9 mouse cellular contexts compared by ENCODE assay signal in the genomic region with DNA sequence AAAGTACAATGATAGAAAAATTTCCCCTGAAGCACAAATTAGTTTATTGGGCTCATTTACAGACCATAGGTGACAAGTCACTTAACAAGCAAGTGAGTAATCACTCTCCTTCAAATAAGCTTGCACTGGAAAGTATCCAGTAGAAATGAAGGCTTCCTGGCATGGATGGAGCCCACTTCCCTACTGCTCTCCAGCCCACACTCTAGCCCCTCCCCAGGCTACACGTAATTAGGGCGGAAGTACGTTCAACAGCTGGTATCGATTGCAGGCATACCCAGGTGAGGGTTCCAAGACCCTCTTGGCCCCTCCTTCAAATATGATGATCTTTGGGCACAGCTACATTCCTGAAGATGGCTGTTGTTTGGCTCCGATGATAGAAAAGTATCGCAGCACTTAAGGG. TPM values are rescaled to one million over a fixed set of nuclear protein-coding genes. Genes with fewer than 3 reads are reported as not detected.
DNase-seq lines count a peak whose midpoint lies in the region; ATAC-seq and TF ChIP-seq lines count a peak whose summit lies in the region.
"Had no signal": no experiment of that assay in that cellular context is flagged by ENCODE, and none has a peak within 500 bp of the region (broad histone marks: within the 10 kb centered on the region; RNA-seq: fewer than 3 reads in every experiment).

No protein-coding gene starts in this region.

- peaks cover 9% of the 10 kb centered on the region for H3K27me3 ChIP-seq in forebrain, embryonic 10.5 days (ENCODE audit: poor library complexity, severe bottlenecking)
- H3K27me3 ChIP-seq in forebrain, embryonic 11.5 days (ENCODE audit: control insufficient read depth, insufficient read depth, low read length) = no peaks in the 10 kb centered on the region
- no peaks in the 10 kb centered on the region for H3K27me3 ChIP-seq in liver, embryonic 14.5 days (ENCODE audit: control insufficient read depth, insufficient read depth, low read length)

- H3K27ac ChIP-seq in forebrain, embryonic 10.5 days = no peak overlapping the region
- no peak overlapping the region for H3K27ac ChIP-seq in forebrain, embryonic 11.5 days (ENCODE audit: low read depth, low read length)
- H3K27ac ChIP-seq in liver, embryonic 14.5 days = no peak overlapping the region

- H3K9ac ChIP-seq in forebrain, embryonic 11.5 days (ENCODE audit: low read length) = no peak overlapping the region
- no peak overlapping the region; the same call in 1 of the 2 replicates for H3K9ac ChIP-seq in liver, embryonic 14.5 days (replicated peaks)

- TF ChIP-seq CTCF in liver, embryonic 14.5 days (IDR thresholded peaks at IDR 0.05; ENCODE audit: low read depth) = no peak

- no peaks in the 10 kb centered on the region for H3K9me3 ChIP-seq in forebrain, embryonic 10.5 days
- no peaks in the 10 kb centered on the region for H3K9me3 ChIP-seq in forebrain, embryonic 11.5 days (ENCODE audit: control insufficient read depth, low read length)
- no peaks in the 10 kb centered on the region for H3K9me3 ChIP-seq in liver, embryonic 14.5 days (ENCODE audit: control insufficient read depth, low read length)

- peak overlapping the region; percentile 99; the same call in 1 of the 2 replicates for H3K4me3 ChIP-seq in forebrain, embryonic 10.5 days
- no peak overlapping the region for H3K4me3 ChIP-seq in forebrain, embryonic 11.5 days (ENCODE audit: low read depth, low read length)
- H3K4me3 ChIP-seq in liver, embryonic 14.5 days (ENCODE audit: insufficient read depth in 1 of 2, low read depth in 2 of 2, low read length in 2 of 2) = peak overlapping the region in 1 of 2 experiments; percentile 69; a peak in 3 of 4 replicates

- H3K36me3 ChIP-seq in forebrain, embryonic 10.5 days (replicated peaks) = peaks cover 13% of the 10 kb centered on the region
- no peaks in the 10 kb centered on the region for H3K36me3 ChIP-seq in forebrain, embryonic 11.5 days (ENCODE audit: control insufficient read depth, insufficient read depth, low read length)
- H3K36me3 ChIP-seq in liver, embryonic 14.5 days (replicated peaks; ENCODE audit: control insufficient read depth, insufficient read depth, low read depth) = no peaks in the 10 kb centered on the region

- H3K4me1 ChIP-seq in forebrain, embryonic 10.5 days = peaks cover 30% of the 10 kb centered on the region
- peaks cover 4% of the 10 kb centered on the region; the same call in 1 of the 2 replicates for H3K4me1 ChIP-seq in forebrain, embryonic 11.5 days (replicated peaks; ENCODE audit: control insufficient read depth, insufficient read depth, low read length)
- peaks cover 14 to 18% of the 10 kb centered on the region in 2 experiments for H3K4me1 ChIP-seq in liver, embryonic 14.5 days (replicated peaks; ENCODE audit: control insufficient read depth in 2 of 2, insufficient read depth in 2 of 2, low read length in 1 of 2)

- ATAC-seq in forebrain, embryonic 11.5 days (replicated peaks; ENCODE audit: low FRiP score) = no peak
- ATAC-seq in liver, embryonic 14.5 days (ENCODE audit: insufficient read depth) = no peak

- WGBS in forebrain, embryonic 10.5 days = 60% methylated on average over 6 of the region's 6 CpGs
- 57% methylated on average over 6 of the region's 6 CpGs for WGBS in forebrain, embryonic 11.5 days
- 59% methylated on average over 6 of the region's 6 CpGs for WGBS in liver, embryonic 14.5 days (ENCODE audit: insufficient replicate concordance)

- TF ChIP-seq EP300 in liver, embryonic 14.5 days (IDR thresholded peaks at IDR 0.05; ENCODE audit: low read depth) = no peak

- DNase-seq in forebrain, embryonic 10.5 days (ENCODE audit: extremely low spot score, low spot score) = no peak
- DNase-seq in forebrain, embryonic 11.5 days (ENCODE audit: low spot score) = no peak
- peak; percentile 11 for DNase-seq in retina, postnatal 1 day
- DNase-seq in retina, embryonic 14.5 days (ENCODE audit: low spot score) = no peak
- no peak for DNase-seq in liver, embryonic 14.5 days (ENCODE audit: low read depth in 3 of 3, low spot score in 3 of 3)
- DNase-seq in spleen, postnatal 36 days (ENCODE audit: low spot score in 2 of 2) = no peak
- DNase-seq in layer of hippocampus, adult 9-11 months = no peak
- no peak for DNase-seq in left cerebral cortex, postnatal 10 days (ENCODE audit: extremely low spot score in 1 of 2, low spot score in 2 of 2)
- DNase-seq: lung, adult 18-20 months had no signal

- intact Hi-C loops in left cerebral cortex, postnatal 10 days (cut with DNase I) = no loop called here

- H3K4me2 ChIP-seq in forebrain, embryonic 11.5 days (ENCODE audit: low read depth, low read length, severe bottlenecking) = no peak overlapping the region
- peak overlapping the region; percentile 73 for H3K4me2 ChIP-seq in liver, embryonic 14.5 days (ENCODE audit: low read depth)

RNA-seq across cellular contexts. Expression of gene Ist1, which starts 1.1 kb away (rescaled TPM):
- polyA plus RNA-seq in forebrain, embryonic 10.5 days (2016; fragmentation: Nextera tagmentation; extraction: Ambion mirVana) = 145 and 150 TPM in 2 replicates
- polyA plus RNA-seq in forebrain, embryonic 11.5 days (2014; fragmentation: Nextera tagmentation; extraction: Ambion mirVana) = 172 and 186 TPM in 2 replicates
- 14.4 and 19.5 TPM in 2 replicates for polyA plus RNA-seq in liver, embryonic 14.5 days (2012; rRNA removed)
- 31.1 and 32.6 TPM in 2 replicates for polyA plus RNA-seq in liver, embryonic 14.5 days (2014; fragmentation: Nextera tagmentation; extraction: Ambion mirVana)
- 10 to 100 TPM; 79.7 to 80.9 TPM for total RNA-seq in left cerebral cortex, postnatal 10 days (2021)

RNA-seq across cellular contexts. Expression of gene Zfp821, which starts 11.2 kb away (rescaled TPM):
- 33.4 and 36.8 TPM in 2 replicates for polyA plus RNA-seq in forebrain, embryonic 10.5 days (2016; fragmentation: Nextera tagmentation; extraction: Ambion mirVana)
- 50.2 and 56.1 TPM in 2 replicates for polyA plus RNA-seq in forebrain, embryonic 11.5 days (2014; fragmentation: Nextera tagmentation; extraction: Ambion mirVana)
- 3.2 and 4.8 TPM in 2 replicates for polyA plus RNA-seq in liver, embryonic 14.5 days (2012; rRNA removed)
- 5.0 and 5.4 TPM in 2 replicates for polyA plus RNA-seq in liver, embryonic 14.5 days (2014; fragmentation: Nextera tagmentation; extraction: Ambion mirVana)
- 10 to 100 TPM; 64.8 to 69.0 TPM for total RNA-seq in left cerebral cortex, postnatal 10 days (2021)

RNA-seq across cellular contexts. Expression of gene Atxn1l, which starts 43.4 kb away (rescaled TPM):
- 8.6 and 8.7 TPM in 2 replicates for polyA plus RNA-seq in forebrain, embryonic 10.5 days (2016; fragmentation: Nextera tagmentation; extraction: Ambion mirVana)
- 8.3 and 8.6 TPM in 2 replicates for polyA plus RNA-seq in forebrain, embryonic 11.5 days (2014; fragmentation: Nextera tagmentation; extraction: Ambion mirVana)
- polyA plus RNA-seq in liver, embryonic 14.5 days (2012; rRNA removed) = 2.2 and 2.5 TPM in 2 replicates
- 2.0 and 2.1 TPM in 2 replicates for polyA plus RNA-seq in liver, embryonic 14.5 days (2014; fragmentation: Nextera tagmentation; extraction: Ambion mirVana)
- 10 to 100 TPM; 35.0 to 40.3 TPM for total RNA-seq in left cerebral cortex, postnatal 10 days (2021)
